Mouse (Mus musculus) stomach, embryonic 15.5 days (tissue): ENCODE results near the gene Dclre1b. TPM values are rescaled to one million over a fixed set of nuclear protein-coding genes. Genes with fewer than 3 reads are reported as not detected.
"Not testable (repeated sequence)": the region's sequence is repeated elsewhere in the genome, so short reads cannot be mapped to it uniquely, and the experiment has no call there.

Experiments used
- ATAC-seq: fragments of 200-750 bp; cut with Nextera tagmentation; 2 replicates; pipeline ENCODE4 v1.8.0; 2017; ENCODE audit warnings: low read depth, moderate number of reproducible peaks, moderate TSS enrichment; ENCODE audit not compliant: insufficient read depth, low FRiP score
- H3K27ac ChIP-seq: fragments of 300-500 bp; sonication (generic); 2 replicates; pipeline ENCODE4 v1.5.1; 2015; ENCODE audit warnings: mild to moderate bottlenecking, inconsistent platforms
- H3K27me3 ChIP-seq: fragments of 300-500 bp; sonication (generic); replicated peaks from 2 replicates; pipeline ENCODE4 v1.6.1; 2015; ENCODE audit warnings: inconsistent platforms
- H3K36me3 ChIP-seq: fragments of 300-500 bp; sonication (generic); 2 replicates; pipeline ENCODE4 v1.6.1; 2015; ENCODE audit warnings: inconsistent platforms
- H3K4me1 ChIP-seq: fragments of 300-500 bp; sonication (generic); 2 replicates; pipeline ENCODE4 v1.6.1; 2015; ENCODE audit warnings: inconsistent platforms
- H3K4me2 ChIP-seq: fragments of 300-500 bp; sonication (generic); 2 replicates; pipeline ENCODE4 v1.6.1; 2015; ENCODE audit warnings: mild to moderate bottlenecking, inconsistent platforms
- H3K4me3 ChIP-seq: fragments of 300-500 bp; sonication (generic); replicated peaks from 2 replicates; pipeline ENCODE4 v1.5.1; 2015; ENCODE audit warnings: inconsistent platforms
- H3K9ac ChIP-seq: fragments of 300-500 bp; sonication (generic); 2 replicates; pipeline ENCODE4 v1.6.1; 2015; ENCODE audit warnings: inconsistent platforms
- H3K9me3 ChIP-seq: fragments of 300-500 bp; sonication (generic); 2 replicates; pipeline ENCODE4 v1.6.1; 2016; ENCODE audit warnings: inconsistent platforms
- whole genome bisulfite sequencing: fragments of 180-500 bp; shearing (Covaris S2); methylation state at CpG from one replicate; pipeline ENCODE4 v1.1.7; 2015; 5-methylcytosine and 5-hydroxymethylcytosine counted together
- polyA plus RNA-seq: library from polyadenylated mRNA; unstranded; fragments of >200 nt; fragmentation: Nextera tagmentation; extraction: Ambion mirVana; gene quantifications from 2 replicates; pipeline ENCODE4 v1.2.1, GENCODE M21; 2015

Dclre1b gene
- polyA plus RNA-seq, 1 experiment from 2014 or later, result 24.1 TPM

GRCm38 (mm10) chr3:103836453-103836852, 27.2 kb upstream of the Dclre1b start:
- 95% methylated on average over 5 of the region's 5 CpGs for WGBS
- no peak for ATAC-seq
- no peak overlapping the region for H3K27ac ChIP-seq

GRCm38 (mm10) chr3:103835951-103836310, 26.7 kb upstream of the Dclre1b start:
- Histone ChIP-seq H3K27ac (no peak overlapping the region), H3K4me3 (no peak overlapping the region), H3K36me3 (no peaks in the 10 kb centered on the region), H3K9me3 (no peaks in the 10 kb centered on the region), H3K27me3 (no peaks in the 10 kb centered on the region), H3K4me1 (no peaks in the 10 kb centered on the region), H3K4me2 (no peak overlapping the region), H3K9ac (no peak overlapping the region)
- WGBS, result 77% methylated on average over 10 of the region's 10 CpGs
- no peak for ATAC-seq

More at GRCm38 (mm10) chr3:103836453-103836852, 27.2 kb upstream of the Dclre1b start:
- Histone ChIP-seq H3K27me3 (no peaks in the 10 kb centered on the region), H3K4me3 (no peak overlapping the region), H3K36me3 (no peaks in the 10 kb centered on the region), H3K9ac (no peak overlapping the region), H3K9me3 (no peaks in the 10 kb centered on the region), H3K4me1 (no peaks in the 10 kb centered on the region), H3K4me2 (no peak overlapping the region)

GRCm38 (mm10) chr3:103835272-103835950, 26.2 kb upstream of the Dclre1b start:
- 71% methylated on average over 6 of the region's 6 CpGs for WGBS
- H3K27me3 ChIP-seq, result no peaks in the 10 kb centered on the region
- H3K4me2 ChIP-seq, result no peak overlapping the region
- H3K27ac ChIP-seq, result no peak overlapping the region
- H3K9ac ChIP-seq, result no peak overlapping the region
- ATAC-seq, result no peak
- H3K9me3 ChIP-seq, result no peaks in the 10 kb centered on the region
- no peak overlapping the region for H3K4me3 ChIP-seq
- H3K4me1 ChIP-seq, result no peaks in the 10 kb centered on the region
- H3K36me3 ChIP-seq, result no peaks in the 10 kb centered on the region

- Histone ChIP-seq H3K9me3 (no peaks in the 10 kb centered on the region), H3K4me2 (no peak overlapping the region), H3K9ac (no peak overlapping the region), H3K27ac (no peak overlapping the region), H3K4me3 (no peak overlapping the region), H3K4me1 (no peaks in the 10 kb centered on the region), H3K36me3 (no peaks in the 10 kb centered on the region), H3K27me3 (no peaks in the 10 kb centered on the region)
- 84% methylated on average over 2 of the region's 2 CpGs for WGBS
- no peak for ATAC-seq
Observed at GRCm38 (mm10) chr3:103834001-103834400, 24.8 kb upstream of the Dclre1b start.

GRCm38 (mm10) chr3:103832426-103832825, 23.2 kb upstream of the Dclre1b start, which contains the start of gene Bcl2l15:
Gene Bcl2l15 (plus strand): TSS chr3:103832601.
- Histone ChIP-seq H3K9ac (no peak within 1 kb of the TSS), H3K9me3 (no peaks in the 10 kb centered on the region), H3K4me3 (no peak within 1 kb of the TSS), H3K36me3 (no peaks in the 10 kb centered on the region), H3K4me2 (no peak within 1 kb of the TSS), H3K4me1 (no peaks in the 10 kb centered on the region), H3K27ac (no peak within 1 kb of the TSS), H3K27me3 (no peaks in the 10 kb centered on the region)
- ATAC-seq, result no peak

GRCm38 (mm10) chr3:103831146-103831545, 21.9 kb upstream of the Dclre1b start:
- no peaks in the 10 kb centered on the region for H3K27me3 ChIP-seq
- no peak overlapping the region for H3K4me3 ChIP-seq
- H3K4me2 ChIP-seq, result no peak overlapping the region
- ATAC-seq, result no peak
- no peak overlapping the region for H3K9ac ChIP-seq
- H3K36me3 ChIP-seq, result no peaks in the 10 kb centered on the region
- no peak overlapping the region for H3K27ac ChIP-seq
- H3K9me3 ChIP-seq, result no peaks in the 10 kb centered on the region
- H3K4me1 ChIP-seq, result no peaks in the 10 kb centered on the region
- WGBS, result 78% methylated on average over 7 of the region's 7 CpGs

- not testable (repeated sequence) for H3K9ac ChIP-seq, H3K4me3 ChIP-seq, ATAC-seq, H3K27me3 ChIP-seq, H3K36me3 ChIP-seq, H3K9me3 ChIP-seq, H3K4me2 ChIP-seq, H3K4me1 ChIP-seq, H3K27ac ChIP-seq
- WGBS, result 61% methylated on average over 1 of the region's 1 CpGs
Observed at GRCm38 (mm10) chr3:103830681-103831080, 21.4 kb upstream of the Dclre1b start.

- H3K27me3 ChIP-seq, result no peaks in the 10 kb centered on the region
- H3K9ac ChIP-seq, result no peak overlapping the region
- H3K4me3 ChIP-seq, result no peak overlapping the region
- H3K9me3 ChIP-seq, result no peaks in the 10 kb centered on the region
- H3K4me1 ChIP-seq, result no peaks in the 10 kb centered on the region
- no peak for ATAC-seq
- no peaks in the 10 kb centered on the region for H3K36me3 ChIP-seq
- no peak overlapping the region for H3K27ac ChIP-seq
- 78% methylated on average over 3 of the region's 3 CpGs for WGBS
- no peak overlapping the region for H3K4me2 ChIP-seq
Observed at GRCm38 (mm10) chr3:103829036-103829435, 19.8 kb upstream of the Dclre1b start.

GRCm38 (mm10) chr3:103827548-103827947, 18.3 kb upstream of the Dclre1b start:
- Histone ChIP-seq H3K36me3 (no peaks in the 10 kb centered on the region), H3K4me2 (no peak overlapping the region), H3K9me3 (no peaks in the 10 kb centered on the region), H3K9ac (no peak overlapping the region), H3K4me1 (no peaks in the 10 kb centered on the region), H3K27me3 (no peaks in the 10 kb centered on the region), H3K27ac (no peak overlapping the region), H3K4me3 (no peak overlapping the region)
- ATAC-seq, result no peak

- no peaks in the 10 kb centered on the region for H3K9me3 ChIP-seq
- WGBS, result 83% methylated on average over 6 of the region's 6 CpGs
- H3K9ac ChIP-seq, result no peak overlapping the region
- no peaks in the 10 kb centered on the region for H3K27me3 ChIP-seq
- no peak overlapping the region for H3K4me3 ChIP-seq
- H3K27ac ChIP-seq, result no peak overlapping the region
- peaks cover 11% of the 10 kb centered on the region for H3K36me3 ChIP-seq
- ATAC-seq, result no peak
- H3K4me2 ChIP-seq, result no peak overlapping the region
- H3K4me1 ChIP-seq, result no peaks in the 10 kb centered on the region
Observed at GRCm38 (mm10) chr3:103810967-103811366, 1.7 kb upstream of the Dclre1b start.

- peak overlapping the region; percentile 66 for H3K4me2 ChIP-seq
- H3K9me3 ChIP-seq, result no peaks in the 10 kb centered on the region
- H3K36me3 ChIP-seq, result peaks cover 11% of the 10 kb centered on the region
- no peaks in the 10 kb centered on the region for H3K27me3 ChIP-seq
- ATAC-seq, result peak; percentile 33; the same call in 1 of the 2 replicates
- H3K27ac ChIP-seq, result peak overlapping the region; percentile 95
- peak overlapping the region; percentile 86 for H3K4me3 ChIP-seq
- WGBS, result 2% methylated on average over 14 of the region's 14 CpGs
- H3K4me1 ChIP-seq, result no peaks in the 10 kb centered on the region
- H3K9ac ChIP-seq, result peak overlapping the region; percentile 83
Observed at GRCm38 (mm10) chr3:103809799-103810150, 531 bp upstream of the Dclre1b start.

- H3K9ac ChIP-seq, result no peak overlapping the region
- 91% methylated on average over 1 of the region's 1 CpGs for WGBS
- H3K36me3 ChIP-seq, result peaks cover 24% of the 10 kb centered on the region
- no peak overlapping the region for H3K4me3 ChIP-seq
- H3K9me3 ChIP-seq, result no peaks in the 10 kb centered on the region
- no peaks in the 10 kb centered on the region for H3K27me3 ChIP-seq
- H3K4me2 ChIP-seq, result no peak overlapping the region
- H3K4me1 ChIP-seq, result peaks cover 10% of the 10 kb centered on the region; the same call in 1 of the 2 replicates
- H3K27ac ChIP-seq, result no peak overlapping the region
- ATAC-seq, result no peak
Observed at GRCm38 (mm10) chr3:103805671-103806070, 3.6 kb downstream of the Dclre1b start.

GRCm38 (mm10) chr3:103802861-103803260, 6.4 kb downstream of the Dclre1b start:
- peaks cover 24% of the 10 kb centered on the region for H3K36me3 ChIP-seq
- no peaks in the 10 kb centered on the region for H3K9me3 ChIP-seq
- no peaks in the 10 kb centered on the region for H3K27me3 ChIP-seq
- peaks cover 10% of the 10 kb centered on the region; the same call in 1 of the 2 replicates for H3K4me1 ChIP-seq
- no peak overlapping the region for H3K27ac ChIP-seq
- H3K9ac ChIP-seq, result no peak overlapping the region
- WGBS, result 78% methylated on average over 8 of the region's 8 CpGs
- no peak overlapping the region for H3K4me3 ChIP-seq
- H3K4me2 ChIP-seq, result no peak overlapping the region
- ATAC-seq, result no peak
